Mouse (Mus musculus) layer of hippocampus, adult 9-11 months (tissue): ENCODE results near the gene Srp68.
"Not testable (repeated sequence)": the region's sequence is repeated elsewhere in the genome, so short reads cannot be mapped to it uniquely, and the experiment has no call there.

Experiments
- DNase-seq: peaks from one replicate; pipeline ENCODE4 v3.0.0; 2022

The Srp68 gene

DNA sequence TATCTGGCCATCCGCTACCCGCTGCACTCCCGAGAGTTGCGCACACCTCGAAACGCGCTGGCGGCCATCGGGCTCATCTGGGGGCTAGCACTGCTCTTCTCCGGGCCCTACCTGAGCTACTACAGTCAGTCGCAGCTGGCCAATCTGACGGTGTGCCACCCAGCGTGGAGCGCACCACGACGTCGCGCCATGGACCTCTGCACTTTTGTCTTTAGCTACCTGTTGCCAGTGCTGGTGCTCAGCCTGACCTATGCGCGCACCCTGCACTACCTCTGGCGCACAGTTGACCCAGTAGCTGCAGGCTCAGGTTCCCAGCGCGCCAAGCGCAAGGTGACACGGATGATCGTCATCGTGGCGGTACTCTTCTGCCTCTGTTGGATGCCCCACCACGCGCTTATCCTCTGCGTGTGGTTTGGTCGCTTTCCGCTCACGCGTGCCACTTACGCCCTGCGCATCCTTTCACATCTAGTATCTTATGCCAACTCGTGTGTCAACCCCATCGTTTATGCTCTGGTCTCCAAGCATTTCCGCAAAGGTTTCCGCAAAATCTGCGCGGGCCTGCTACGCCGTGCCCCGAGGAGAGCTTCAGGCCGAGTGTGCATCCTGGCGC lies 9.0 kb upstream of the Srp68 start:
- DNase-seq = no peak

DNA sequence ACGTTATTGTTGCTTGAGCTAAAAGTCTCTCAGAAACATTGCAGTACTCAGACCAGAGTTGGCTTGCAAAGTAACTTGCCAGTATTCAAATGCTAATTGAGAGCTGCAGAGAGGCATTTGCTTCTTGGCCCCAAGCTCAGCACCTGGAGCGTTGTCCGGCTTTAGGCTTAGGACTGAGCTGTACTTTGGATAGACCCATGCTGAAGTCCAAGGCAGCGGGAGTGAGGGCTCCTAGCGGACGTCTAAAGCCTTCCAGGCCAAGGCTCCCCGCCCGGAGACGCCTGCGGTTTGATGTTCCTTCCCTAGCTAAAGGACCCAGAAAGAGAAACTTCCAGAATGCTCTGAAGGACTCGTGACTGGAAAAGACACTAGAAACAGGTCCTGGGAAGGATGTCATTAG lies 8.1 kb upstream of the Srp68 start:
- no peak for DNase-seq

DNA sequence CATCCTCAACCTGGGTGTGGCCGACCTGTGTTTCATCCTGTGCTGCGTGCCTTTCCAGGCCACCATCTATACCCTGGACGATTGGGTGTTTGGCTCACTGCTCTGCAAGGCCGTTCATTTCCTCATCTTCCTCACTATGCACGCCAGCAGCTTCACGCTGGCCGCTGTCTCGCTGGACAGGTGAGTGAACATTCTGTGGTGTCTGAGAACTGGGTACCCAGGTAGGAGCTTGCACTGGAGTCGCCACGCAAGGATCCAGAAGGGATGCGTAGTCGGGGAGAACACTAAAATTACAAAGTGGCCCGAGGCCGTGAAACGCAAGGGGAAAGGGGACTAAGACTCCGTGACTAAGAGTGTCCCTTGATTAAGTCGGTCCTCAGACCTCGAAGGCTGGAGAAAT lies 7.7 kb upstream of the Srp68 start:
- no peak for DNase-seq

DNA sequence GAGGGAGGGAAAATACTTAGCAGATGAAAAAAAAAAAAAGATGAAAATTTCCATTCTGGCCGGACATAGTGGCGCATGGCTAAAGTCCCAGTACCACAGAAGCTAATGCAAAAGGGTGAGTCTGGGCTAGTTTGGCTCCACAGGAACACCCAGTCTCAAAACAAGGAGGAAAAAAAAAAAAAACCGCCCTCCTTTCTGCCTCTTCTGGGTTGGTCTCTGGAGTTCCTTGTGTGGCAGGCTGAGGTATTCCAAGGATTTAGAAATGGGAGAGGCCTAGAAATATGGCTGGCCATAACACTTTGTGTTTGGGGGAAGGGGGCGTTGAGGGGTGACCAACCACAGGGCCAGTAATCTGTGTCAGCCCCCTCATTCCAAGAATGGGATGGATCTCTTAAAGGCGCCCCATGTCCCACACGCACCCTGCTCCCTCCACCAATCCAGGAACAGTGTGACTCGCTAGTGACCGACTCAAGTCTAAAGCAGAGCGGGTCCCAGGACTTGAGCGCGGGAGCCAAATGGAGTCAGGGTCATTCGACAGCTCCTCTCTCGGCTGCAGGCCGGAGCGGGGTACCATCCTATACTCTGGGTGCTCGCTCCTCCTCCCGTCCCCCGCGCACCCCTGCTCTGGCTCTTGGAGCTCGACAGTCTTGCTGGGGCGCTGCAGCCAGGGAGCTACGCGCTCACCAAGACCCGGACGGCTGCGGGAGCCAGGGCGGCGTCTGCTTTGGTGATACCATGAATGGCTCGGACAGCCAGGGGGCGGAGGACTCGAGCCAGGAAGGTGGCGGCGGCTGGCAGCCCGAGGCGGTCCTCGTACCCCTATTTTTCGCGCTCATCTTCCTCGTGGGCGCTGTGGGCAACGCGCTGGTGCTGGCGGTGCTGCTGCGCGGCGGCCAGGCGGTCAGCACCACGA lies 7.0 kb upstream of the Srp68 start, which contains the start of gene Galr2:
Gene Galr2, plus strand, starts transcription at position 189 of the 913 bp plus-strand sequence.
- DNase-seq = no peak

DNA sequence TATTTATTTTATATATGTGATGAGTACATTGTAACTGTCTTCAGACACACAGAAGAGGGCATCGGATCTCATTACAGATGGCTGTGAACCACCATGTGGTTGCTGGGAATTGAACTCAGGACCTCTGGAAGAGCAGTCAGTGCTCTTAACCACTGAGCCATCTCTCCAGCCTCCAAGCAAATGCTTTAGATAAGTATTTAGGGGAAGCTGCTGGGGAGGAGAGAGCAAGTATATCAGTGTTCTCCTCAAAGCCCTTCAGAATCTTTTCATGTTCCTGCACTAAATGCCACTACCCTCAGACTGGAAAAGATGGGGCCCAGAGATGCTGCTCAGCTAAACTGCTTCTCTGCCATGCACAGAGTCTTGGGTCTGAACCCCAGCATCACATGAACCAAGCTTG lies 3.2 kb upstream of the Srp68 start:
- not testable (repeated sequence) for DNase-seq

DNA sequence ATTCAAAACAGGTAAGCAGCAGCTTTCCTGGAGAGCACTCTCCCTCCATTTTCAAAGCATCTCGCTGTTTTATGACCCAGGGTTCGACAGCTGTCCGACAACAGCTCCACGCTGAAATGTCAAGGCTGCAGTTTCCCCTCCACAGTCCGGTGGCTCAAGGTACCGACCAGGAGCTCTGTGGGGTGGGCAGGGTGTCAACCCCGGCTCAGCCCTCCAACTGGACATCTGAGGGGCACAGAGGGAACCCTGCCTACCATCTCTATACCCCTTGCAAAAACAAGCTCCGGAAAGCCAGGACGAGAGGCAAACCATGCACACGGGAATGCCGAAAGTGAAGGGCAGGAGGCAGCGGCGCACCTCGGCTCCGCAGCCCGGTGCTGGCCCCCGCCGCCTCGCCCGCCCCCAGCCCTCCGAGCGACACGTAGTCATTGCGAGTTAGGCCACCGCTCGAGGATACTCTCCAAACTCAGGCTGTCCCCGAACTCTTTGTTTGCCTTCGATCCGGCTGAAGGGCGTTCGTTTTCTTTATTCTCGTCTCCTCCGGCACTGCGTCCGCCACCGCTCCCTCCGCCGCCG lies 460 bp downstream of the Srp68 start:
- DNase-seq = no peak

DNA sequence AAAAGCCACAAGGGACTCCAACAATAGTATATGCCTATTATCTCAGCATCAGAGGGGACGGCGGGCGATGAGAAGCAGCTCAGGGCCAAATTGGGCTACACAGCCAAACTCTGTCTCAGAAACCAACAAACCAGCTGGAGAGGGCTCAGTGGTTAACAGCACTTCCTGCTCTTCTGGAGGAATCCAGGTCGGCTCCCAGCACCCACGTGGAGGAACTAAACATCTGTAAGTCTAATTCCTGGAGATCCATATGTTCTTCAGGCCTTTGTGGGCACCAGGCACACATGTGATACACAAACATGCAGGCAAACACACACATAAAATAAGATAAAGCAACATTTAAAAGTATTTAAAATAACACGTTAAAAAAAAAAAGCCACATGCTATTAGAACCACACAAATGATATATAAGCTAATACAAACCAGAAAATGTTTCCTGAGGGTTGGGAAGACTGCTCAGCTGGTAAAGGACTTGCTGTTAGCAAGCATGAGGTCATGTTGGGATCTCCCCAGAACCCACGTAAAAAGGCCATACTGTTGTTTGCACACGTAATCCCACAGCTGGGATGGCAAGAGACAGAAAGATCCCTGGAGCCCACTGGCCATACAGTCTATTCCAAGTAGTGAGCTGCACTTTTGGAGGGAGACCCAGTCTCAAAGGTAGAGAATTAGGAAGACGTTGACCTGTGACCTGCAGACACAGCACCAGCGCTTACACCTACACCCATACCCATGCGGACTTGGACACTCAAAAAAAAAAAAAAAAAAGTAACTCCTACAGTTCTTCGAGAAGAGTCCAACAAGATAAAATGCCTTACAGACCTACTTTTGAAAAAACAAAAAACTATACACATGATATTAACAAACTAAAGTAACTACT lies 1.2 kb downstream of the Srp68 start:
- DNase-seq = no peak

DNA sequence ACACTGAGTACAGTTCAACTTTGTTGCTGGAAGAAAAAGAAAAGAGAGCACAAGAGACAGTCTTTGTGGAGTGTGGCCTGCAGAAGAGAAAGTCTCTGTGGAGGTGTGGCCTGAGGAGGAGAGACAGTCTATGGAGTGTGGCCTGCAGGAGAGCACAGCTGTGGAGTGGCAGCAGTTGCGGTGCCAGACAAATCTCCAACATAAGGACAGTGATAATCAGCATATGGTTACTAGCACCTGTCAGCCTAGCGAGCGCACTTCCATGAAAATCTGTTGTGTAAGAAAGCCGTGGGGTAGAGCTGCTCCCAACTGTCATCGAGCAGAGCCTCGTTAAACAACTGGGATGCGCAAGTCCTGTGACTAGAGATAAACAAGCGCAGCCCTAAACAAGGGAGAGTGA lies 4.5 kb downstream of the Srp68 start:
- peak; percentile 31 for DNase-seq

DNA sequence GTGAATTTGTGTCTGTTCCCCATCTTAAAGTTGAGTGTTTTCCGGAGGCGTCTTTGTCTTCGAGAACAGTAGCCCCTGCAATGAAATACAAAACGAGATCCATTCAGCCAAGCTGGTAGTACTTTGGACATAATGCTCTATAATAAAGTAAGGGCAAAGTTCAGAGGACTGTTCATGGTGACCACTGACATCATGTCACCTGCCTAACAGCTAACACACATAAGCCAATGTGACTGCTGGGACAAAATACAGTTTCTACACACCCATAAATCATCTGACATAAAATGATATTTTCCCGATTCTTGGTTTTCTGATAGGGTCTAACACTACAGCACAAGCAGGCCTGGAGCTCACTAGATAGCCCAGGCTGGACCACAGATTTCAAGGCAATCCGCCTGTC lies 5.7 kb downstream of the Srp68 start:
- DNase-seq = no peak

DNA sequence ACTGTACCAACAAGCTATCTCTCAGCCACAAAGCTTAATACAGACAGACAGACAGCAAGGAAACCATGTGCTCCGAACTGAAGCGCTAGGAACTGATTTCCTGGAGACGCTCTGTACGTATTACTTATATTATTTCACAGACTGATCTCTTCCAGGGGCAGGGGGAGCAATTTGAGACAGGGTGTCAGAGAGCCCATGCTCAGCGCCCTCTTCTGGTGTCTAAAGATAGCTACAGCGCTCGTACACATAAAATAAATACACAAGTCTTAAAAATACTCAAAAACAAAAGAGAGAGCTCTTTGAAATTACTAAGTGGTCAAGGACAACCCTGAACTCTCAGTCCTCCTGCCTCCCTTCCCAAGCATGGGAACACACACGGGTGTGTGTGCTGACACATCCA lies 6.4 kb downstream of the Srp68 start:
- DNase-seq = no peak

DNA sequence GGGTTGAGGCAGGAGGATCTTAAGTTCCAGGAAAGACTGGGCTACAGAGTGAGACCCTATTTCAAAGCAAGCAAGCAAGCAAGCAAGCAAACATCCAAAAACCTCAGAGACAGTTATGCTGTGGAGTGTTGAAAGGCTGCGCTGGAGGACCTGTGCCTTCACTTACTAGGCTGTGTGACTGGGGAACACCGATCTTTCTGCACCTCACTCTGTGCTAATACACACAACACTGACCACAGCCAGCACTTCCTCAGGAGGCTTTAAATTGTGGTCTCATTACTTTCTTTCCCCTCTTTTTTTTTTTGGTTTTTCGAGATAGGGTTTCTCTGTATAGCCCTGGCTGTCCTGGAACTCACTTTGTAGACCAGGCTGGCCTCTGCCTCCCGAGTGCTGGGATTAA lies 8.2 kb downstream of the Srp68 start:
- DNase-seq = no peak

DNA sequence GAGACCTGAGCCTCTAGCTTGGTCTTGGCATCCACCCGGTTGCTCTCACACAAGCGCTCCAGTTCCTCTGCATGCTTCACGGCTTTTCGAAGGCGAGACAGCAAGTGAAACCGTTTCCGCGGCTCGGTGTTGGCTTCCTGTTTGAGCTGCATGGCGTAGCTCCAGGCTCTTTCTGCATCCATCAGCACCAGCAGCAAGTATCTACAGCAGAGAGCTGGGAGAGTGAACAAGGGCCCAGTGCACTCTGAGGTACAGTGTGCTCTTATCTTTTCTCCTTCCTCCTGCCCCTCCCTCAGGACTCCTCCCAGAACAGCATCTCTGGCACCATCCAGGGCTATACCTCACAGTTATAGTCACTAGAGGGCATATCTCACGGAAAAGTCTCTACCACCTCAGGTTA lies 8.7 kb downstream of the Srp68 start:
- peak; percentile 17 for DNase-seq

DNA sequence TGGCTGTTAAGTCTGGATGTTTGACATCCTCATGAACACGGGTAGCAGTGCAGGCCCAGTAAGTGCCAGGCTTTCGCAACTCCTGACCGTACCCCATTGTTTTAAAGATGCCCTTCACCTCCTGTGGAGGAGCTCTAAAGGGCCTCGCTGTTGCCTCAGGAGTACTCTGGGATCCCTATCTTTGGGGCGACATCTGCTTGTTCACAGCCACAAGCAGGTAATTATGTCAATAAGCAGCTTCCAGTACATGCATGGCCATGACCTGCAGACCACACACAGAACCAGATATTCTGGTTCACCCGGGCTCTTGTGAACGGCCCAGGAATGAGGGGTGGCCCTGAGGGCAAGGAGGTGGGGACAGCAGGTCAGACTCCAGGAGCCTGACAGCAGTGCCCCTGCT lies 13.8 kb downstream of the Srp68 start:
- no peak for DNase-seq

DNA sequence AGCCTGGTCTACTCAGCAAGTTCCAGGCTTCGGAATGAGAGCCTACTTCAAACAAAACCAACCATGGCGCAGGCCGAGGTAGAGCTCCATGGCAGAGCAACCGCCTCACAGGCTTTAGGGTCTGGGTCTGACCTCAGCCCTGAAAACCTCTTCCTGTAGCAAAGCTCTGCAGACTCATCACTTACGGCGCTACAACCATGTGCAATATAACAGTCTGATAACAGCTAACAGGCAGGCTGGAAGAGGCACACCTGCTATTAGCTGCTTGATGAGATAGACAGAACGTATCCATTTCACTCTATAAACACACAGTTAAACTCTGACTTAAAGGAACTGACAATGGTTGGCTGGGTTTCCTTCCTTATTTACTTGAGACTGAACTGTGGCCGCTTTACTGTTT lies 14.6 kb downstream of the Srp68 start:
- no peak for DNase-seq

DNA sequence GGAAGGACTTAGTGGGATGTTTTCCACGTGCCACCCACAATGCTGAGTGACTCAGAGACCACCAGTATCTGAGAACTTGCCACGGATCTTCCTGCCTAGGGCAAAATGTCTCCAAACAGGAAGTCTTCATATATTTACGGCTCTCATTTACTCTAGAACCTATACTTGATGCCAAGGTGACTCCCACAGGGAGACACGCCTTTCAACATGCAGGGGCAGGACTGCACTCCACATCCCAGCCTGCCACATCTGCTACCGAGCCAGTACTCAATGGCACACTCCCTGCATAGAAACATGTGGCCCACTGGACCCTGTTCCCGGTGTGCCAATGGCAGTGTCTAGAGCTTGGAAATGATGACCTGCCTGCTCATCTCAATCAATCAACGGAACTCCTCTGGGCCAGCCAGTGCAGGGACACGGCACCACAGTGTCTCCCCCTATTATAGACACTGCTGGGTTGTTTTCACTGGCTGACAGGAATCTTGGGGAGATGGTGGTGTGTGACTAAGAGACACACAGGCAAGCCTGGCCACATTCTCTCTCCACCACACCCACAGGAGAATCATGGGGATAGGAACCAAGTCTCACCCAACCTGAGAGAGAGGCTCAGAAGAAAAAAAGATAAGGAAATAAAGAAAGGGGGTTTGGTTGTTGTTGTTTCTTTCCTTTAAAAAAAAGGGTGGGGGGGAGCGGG lies 17.9 kb downstream of the Srp68 start:
- DNase-seq = no peak

DNA sequence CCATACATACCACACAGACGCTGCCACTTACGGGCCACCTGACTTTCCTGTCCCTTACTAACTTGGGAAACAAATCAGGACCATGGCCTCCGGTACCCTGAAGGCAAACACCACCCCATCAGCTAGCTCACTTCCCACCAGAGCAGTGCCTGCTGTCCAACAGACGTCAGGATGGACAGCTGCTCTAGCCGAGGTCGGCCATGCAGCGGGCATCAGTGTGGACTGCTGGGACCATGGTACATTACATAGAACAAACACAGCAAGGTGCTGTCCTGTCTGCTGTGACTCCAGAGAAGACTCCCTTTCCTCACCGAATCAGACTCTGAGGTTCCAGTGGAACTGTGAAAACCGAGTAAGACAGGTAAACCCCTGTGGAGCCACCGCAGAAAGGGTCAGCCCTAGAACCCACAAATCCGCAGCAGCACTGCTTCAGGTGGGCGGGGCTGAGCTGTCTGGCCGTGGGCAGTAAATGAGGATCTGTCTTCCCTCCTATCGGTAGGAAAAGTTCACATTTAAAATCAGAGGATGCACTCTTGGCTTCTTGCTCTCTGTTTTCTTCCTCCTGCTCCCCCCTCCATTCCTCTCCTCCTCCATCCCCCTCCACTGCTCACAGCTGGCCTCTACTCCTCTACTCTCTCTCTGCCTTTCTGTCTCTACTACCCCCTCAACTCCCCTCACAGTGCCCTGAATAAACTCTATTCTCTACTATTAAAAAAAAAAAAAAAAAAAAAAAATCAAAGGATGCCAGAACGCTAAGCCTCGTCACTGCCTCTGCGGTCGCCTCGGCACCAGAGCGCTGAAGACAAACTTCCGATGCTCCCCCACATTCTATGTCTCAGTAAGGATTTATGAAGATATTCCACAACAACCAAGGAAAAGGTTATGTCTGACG lies 18.7 kb downstream of the Srp68 start:
- DNase-seq = no peak

DNA sequence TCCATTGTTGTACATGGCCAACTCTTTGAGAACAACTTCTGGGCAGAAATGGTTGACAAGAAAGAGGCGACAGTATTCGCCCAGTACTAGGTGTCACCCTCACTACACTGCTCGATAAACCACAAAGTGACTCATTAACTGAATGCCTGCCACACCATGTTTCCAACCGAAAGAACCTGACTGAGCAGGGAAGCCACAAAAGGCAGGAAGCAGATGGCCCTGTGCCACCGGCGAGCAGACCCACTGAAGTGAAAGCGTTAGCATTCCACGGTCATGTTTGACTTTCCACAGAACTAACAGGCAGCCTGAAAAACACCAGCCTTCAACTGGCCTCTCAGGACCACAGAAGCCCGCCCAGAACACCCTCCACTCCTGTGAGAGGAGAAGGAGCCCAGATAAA lies 19.4 kb downstream of the Srp68 start:
- DNase-seq = no peak

DNA sequence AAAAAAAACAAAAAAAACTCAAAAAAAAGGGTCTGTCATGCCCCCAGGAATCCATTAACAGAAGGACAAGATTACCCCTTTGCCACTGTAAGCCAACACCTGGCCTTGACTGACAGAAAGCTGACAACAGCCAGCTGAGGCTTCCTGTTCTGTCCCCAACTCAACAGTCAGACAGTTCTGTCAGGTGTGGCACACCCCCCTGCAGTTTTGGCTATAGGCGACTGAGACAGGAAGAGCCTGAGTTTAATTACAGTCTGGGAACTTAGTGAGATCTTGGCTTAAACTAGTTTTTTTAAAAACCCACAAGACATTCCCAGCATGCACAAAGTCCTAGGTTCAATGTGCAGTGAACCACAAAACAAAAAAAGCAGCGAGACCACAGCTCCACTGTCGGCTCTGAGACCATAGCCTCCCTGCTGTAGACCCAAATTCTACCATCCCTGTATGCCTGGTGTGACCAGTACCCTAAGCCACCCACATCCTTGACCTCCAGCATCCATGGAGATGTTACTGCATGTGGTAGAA lies 20.9 kb downstream of the Srp68 start:
- no peak for DNase-seq

DNA sequence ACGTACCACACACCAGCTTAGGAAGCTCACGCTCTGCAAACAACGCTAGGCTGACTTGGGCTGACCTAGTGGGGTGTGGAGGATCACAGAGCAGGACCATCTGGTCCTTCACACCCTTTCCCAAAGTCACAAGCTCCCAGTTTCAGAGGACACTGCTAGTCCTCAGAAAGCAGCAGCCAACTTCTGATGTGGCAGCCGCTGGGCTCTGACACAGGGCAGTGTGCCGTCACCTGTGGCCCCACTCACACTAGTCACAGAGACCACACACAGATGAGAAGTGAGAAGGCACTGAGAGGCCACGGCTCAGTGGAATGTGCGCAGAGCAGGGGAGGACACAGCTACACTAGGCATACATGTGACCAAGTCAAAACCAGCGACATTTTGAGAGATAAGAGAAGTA lies 23.1 kb downstream of the Srp68 start:
- no peak for DNase-seq

DNA sequence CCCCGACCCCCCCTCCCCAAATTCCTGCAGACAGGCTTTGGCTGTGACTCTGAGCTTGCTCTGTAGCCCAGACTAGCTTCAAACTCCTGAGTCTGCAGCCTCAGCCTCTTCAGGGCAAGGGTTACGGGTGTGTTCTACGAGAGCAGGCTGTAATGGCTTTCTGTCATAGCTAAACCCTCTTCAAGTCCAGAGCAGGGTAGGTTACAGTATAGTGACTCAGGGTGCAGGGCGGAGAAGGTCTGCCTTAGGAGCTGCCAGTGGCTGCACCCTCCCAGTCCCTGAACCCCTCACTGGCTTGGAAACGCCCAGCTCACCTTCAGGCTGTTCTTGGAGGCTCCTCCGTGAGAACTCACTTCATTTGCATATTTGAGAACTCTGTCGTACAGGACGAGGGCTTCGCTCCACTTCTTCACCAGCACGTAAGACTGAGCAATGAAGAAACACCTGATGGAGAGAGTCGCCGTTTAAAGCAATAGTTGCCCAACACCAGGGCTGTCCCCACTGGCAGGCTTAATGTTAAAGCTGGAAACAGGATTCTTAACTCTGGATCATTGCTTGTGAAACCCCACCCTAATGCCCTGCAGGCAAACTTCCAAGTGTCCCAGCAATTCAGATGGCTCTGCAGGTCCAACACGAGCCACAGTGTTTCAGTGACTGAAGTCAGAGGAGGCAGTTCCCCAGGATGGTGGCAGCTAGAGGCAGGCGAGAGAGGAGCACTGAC lies 26.4 kb downstream of the Srp68 start:
- no peak for DNase-seq

DNA sequence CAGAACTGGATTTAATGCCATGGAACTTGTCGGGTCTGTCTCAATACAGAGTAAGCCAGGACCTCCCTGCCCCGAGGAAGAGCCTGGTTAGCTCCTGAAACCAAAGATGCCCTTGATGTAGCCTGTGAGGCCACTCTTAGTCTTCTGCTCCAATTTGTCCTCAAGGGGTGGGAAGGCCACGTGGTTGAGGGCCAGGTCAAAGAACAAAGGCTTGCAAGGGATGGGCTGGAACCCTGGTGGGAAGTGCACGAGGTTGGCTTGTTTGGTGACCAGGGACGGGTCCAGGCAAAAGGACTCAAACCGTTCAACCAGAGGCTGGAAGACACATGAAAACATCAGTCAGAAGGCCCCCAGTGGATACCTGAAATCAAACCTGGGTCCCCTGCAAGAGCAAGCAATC lies 28.4 kb downstream of the Srp68 start:
- no peak for DNase-seq
